Mouse (Mus musculus) liver, embryonic 13.5 days (tissue): Measurements from ENCODE around the gene Srl. TPM values are rescaled to one million over a fixed set of nuclear protein-coding genes. Genes with fewer than 3 reads are reported as not detected.
"Not testable (repeated sequence)": the region's sequence is repeated elsewhere in the genome, so short reads cannot be mapped to it uniquely, and the experiment has no call there.

Experiments used
- ATAC-seq: fragments of 200-750 bp; cut with Nextera tagmentation; 2 replicates; pipeline ENCODE4 v1.8.0; 2017; ENCODE audit warnings: low read depth, mild to moderate bottlenecking, moderate number of reproducible peaks, moderate library complexity
- DNase-seq: peaks from one replicate; pipeline ENCODE4 v3.0.0; 2022
- H3K27ac ChIP-seq: fragments of 300-500 bp; sonication (generic); 2 replicates; pipeline ENCODE4 v1.5.1; 2015; ENCODE audit warnings: moderate library complexity, mild to moderate bottlenecking, inconsistent platforms
- H3K27me3 ChIP-seq: fragments of 300-500 bp; sonication (generic); 2 replicates; pipeline ENCODE4 v1.6.1; 2015; ENCODE audit warnings: mild to moderate bottlenecking, inconsistent platforms
- H3K36me3 ChIP-seq: fragments of 300-500 bp; sonication (generic); 2 replicates; pipeline ENCODE4 v1.6.1; 2015; ENCODE audit warnings: mild to moderate bottlenecking, inconsistent platforms
- H3K4me1 ChIP-seq: fragments of 300-500 bp; sonication (generic); replicated peaks from 2 replicates; pipeline ENCODE4 v1.6.1; 2015; ENCODE audit warnings: inconsistent platforms
- H3K4me2 ChIP-seq: fragments of 300-500 bp; sonication (generic); 2 replicates; pipeline ENCODE4 v1.6.1; 2015; ENCODE audit warnings: inconsistent platforms, mild to moderate bottlenecking, moderate library complexity
- H3K4me3 ChIP-seq: fragments of 300-500 bp; sonication (generic); replicated peaks from 2 replicates; pipeline ENCODE4 v1.5.1; 2015; ENCODE audit warnings: mild to moderate bottlenecking, inconsistent platforms
- H3K9ac ChIP-seq: fragments of 300-500 bp; sonication (generic); 2 replicates; pipeline ENCODE4 v1.6.1; 2015; ENCODE audit warnings: mild to moderate bottlenecking, inconsistent platforms
- H3K9me3 ChIP-seq: fragments of 300-500 bp; sonication (generic); replicated peaks from 2 replicates; pipeline ENCODE4 v1.6.1; 2016; ENCODE audit warnings: inconsistent platforms
- WGBS: fragments of 180-500 bp; shearing (Covaris S2); methylation state at CpG from one replicate; pipeline ENCODE4 v1.1.7; 2015; ENCODE audit not compliant: insufficient replicate concordance; 5-methylcytosine and 5-hydroxymethylcytosine counted together
- polyA plus RNA-seq: library from polyadenylated mRNA; unstranded; fragments of >200 nt; fragmentation: Nextera tagmentation; extraction: Ambion mirVana; gene quantifications from 2 replicates; pipeline ENCODE4 v1.2.1, GENCODE M21; 2015

Gene Srl
- polyA plus RNA-seq, 1 experiment from 2014 or later: 3.2 TPM

DNA sequence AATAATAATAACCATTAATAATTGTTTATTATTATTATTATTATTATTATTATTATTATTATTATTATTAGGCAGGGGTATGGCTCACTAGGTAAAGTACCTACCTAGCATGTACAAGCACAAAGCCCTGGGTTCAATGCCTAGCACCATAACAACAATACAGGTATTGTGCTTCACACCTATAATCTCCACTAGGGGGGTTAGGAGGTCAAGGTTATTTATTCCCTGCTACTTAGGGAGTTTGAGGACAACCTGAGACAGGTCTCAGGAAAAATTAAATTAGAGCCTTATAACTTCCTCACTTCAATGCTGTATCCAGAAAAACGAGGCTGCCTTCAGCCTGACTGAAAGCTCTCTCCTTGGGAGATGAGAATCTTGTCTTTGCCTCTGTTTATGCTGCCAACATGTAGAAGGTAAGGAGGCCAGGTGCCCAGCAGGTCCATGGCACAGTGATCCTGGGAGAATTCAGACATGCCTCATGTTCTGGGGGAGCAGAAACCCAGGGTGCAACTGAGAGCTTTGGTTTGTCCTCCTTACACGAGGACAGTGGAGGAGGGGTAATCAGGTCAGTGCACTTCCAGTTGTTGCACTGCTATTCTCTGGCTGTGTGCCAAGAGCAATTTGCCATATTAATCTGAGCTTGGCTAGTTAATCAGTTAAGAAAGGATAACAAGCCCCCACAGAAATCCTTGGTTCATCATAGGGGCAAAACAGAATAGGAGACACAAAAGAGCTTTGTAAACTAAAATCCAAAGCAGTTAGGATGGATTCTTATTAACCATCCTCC lies 48.6 kb downstream of the Srl start:
- Histone ChIP-seq H3K27ac (no peak overlapping the region), H3K4me2 (no peak overlapping the region), H3K36me3 (no peaks in the 10 kb centered on the region)

DNA sequence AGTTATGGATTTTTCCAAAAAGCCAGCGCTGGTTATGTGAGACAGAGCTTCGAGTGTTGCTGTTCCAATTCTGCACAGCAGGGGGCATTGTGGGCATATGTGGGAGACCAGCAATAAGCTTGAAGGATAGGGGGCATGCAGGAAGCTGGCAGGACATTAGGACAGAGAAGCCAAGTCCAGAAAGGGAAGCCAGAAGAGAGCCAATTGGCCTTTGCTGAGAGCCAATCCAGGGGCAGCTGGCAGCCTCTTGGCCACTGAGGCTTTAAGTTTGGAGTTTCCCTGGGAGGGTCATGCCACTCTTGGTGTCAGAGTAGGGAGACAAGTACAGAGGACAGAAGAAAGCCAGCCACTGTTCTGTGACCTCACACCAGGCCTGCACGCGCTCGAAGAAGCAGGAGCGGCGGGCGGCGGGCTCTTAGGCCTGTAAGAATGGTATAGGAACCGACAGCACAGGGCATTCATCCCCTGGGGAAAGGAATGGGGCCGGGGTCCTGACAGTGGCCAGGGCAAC lies 52.4 kb downstream of the Srl start:
- no peak overlapping the region for H3K4me3 ChIP-seq
- peak; percentile 61; the same call in 1 of the 2 replicates for ATAC-seq
- H3K27ac ChIP-seq: no peak overlapping the region
- no peaks in the 10 kb centered on the region for H3K9me3 ChIP-seq
- no peak overlapping the region for H3K4me2 ChIP-seq
- peak; percentile 55 for DNase-seq
- 68% methylated on average over 11 of the region's 11 CpGs for WGBS
- H3K36me3 ChIP-seq: no peaks in the 10 kb centered on the region
- no peaks in the 10 kb centered on the region for H3K4me1 ChIP-seq
- no peaks in the 10 kb centered on the region for H3K27me3 ChIP-seq
- H3K9ac ChIP-seq: no peak overlapping the region

More for the DNA sequence above, 48.6 kb downstream of the Srl start:
- Histone ChIP-seq H3K9ac (no peak overlapping the region), H3K4me1 (no peaks in the 10 kb centered on the region), H3K27me3 (no peaks in the 10 kb centered on the region), H3K4me3 (no peak overlapping the region), H3K9me3 (no peaks in the 10 kb centered on the region)
- 33% methylated on average over 2 of the region's 2 CpGs for WGBS
- DNase-seq: no peak
- no peak for ATAC-seq

DNA sequence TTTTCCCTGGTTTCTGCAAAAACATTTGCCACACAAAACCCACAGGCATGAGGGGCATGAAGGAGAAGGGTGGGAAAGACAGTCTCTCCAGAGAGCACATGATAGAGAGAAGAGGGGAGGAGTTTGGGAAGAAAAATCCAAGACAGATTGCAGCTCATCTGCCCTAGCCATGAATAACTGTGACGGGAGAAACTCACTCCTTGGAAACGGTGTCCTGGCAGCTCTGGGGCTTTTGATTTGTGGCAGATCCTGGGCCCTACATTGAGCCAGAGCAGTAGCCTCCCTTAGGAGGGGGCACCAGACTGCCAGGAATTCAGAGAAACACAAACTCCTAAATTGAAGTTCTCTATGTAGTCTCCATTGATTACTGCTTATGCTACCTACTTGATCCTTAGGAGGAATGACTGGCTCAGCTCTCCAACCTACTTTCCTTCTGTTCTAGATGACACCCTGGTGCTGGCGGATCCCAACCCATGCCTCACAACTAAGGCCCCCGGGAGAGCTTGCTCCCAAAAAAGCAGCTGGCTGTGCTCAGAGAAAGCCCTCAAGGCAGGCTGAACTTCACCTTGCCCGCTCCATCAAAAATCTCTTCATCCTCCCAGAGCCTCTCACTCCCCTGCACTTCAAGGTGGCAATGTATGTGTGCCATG lies 60.9 kb downstream of the Srl start:
- H3K27ac ChIP-seq: no peak overlapping the region
- no peaks in the 10 kb centered on the region for H3K9me3 ChIP-seq
- H3K27me3 ChIP-seq: no peaks in the 10 kb centered on the region
- ATAC-seq (no peak), DNase-seq (no peak)
- peaks cover 2% of the 10 kb centered on the region; the same call in 1 of the 2 replicates for H3K4me1 ChIP-seq
- H3K36me3 ChIP-seq: no peaks in the 10 kb centered on the region
- no peak overlapping the region for H3K4me2 ChIP-seq
- WGBS: 69% methylated on average over 5 of the region's 5 CpGs
- H3K4me3 ChIP-seq: no peak overlapping the region
- H3K9ac ChIP-seq: no peak overlapping the region

DNA sequence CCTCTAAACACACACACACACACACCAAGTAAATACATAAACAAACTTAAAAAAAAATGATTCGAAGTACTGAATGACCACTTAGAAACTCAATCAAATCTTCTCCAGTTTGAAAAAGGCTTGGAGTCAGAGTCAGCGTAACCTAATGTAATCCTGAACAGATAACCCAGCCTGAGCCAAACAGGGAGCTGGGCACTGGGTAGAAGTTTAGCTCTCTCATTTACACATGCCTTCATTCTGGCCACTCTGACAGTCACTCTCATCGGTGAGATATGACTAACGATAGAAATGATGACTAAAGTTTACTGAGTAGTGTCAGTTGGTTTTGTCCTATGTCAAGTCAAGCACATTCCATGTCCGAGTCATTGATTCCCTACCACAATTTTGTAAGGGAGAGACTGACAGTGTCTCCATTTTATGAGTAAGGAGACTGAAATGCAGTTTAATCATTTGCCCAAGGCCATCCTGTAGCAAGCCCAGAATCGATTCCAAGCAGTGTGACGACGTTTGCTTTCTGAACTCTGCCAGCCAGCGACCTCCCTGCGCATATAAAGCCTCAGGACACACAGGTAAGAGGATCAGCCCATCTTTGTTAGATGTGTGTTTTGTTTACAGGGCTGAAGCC lies 63.9 kb downstream of the Srl start:
- no peak for ATAC-seq

DNA sequence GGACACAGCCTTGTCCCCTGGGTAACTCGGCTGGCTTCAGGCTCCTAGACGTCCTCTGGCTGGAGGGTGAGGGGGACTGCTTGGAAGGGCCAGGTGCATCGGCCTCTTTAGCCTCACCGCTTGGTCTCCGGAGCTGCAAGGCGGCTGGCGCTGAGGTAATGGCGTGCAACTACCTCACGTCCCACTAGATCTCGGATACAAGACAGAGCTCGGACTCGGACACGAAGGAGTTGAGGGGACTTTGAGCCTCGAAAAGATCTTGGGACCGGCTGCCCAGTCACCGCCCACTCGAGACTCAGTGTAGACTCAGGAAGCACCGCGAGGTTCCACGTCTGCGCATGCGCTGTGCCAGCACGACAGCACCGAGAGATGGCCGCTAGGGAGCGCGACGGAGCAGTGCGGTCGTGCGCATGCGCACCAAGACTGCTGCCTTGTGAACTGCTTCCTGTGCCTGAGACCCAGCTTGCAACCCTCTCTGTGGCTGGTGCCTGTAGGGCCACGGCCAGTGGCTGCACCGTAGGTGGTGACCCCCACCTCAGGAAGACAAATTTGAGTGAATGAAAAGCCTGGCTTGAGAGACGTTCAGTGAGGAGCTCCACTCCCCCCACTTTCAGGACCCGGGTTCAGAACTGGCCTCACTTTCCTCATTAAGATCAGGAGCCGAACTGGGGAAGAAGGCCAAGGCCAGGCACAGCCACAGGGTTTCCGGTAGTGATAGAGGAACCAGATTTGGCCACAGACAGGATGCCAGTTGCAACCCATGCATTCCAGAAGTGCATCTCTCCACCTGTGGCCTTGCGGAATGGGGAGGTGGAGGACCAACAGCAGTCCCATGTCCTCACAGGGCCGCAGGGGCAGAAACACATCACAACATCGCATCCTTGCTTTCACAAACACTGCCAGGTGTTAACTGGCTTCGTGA lies 66.5 kb downstream of the Srl start:
- peak; percentile 88 for DNase-seq

More for the DNA sequence above, 63.9 kb downstream of the Srl start:
- H3K27me3 ChIP-seq: no peaks in the 10 kb centered on the region
- H3K9ac ChIP-seq: no peak overlapping the region
- no peaks in the 10 kb centered on the region for H3K36me3 ChIP-seq
- H3K4me2 ChIP-seq: no peak overlapping the region
- no peaks in the 10 kb centered on the region for H3K9me3 ChIP-seq
- H3K4me1 ChIP-seq: peaks cover 15% of the 10 kb centered on the region
- WGBS: 68% methylated on average over 10 of the region's 10 CpGs
- H3K4me3 ChIP-seq: no peak overlapping the region
- no peak for DNase-seq
- no peak overlapping the region for H3K27ac ChIP-seq

DNA sequence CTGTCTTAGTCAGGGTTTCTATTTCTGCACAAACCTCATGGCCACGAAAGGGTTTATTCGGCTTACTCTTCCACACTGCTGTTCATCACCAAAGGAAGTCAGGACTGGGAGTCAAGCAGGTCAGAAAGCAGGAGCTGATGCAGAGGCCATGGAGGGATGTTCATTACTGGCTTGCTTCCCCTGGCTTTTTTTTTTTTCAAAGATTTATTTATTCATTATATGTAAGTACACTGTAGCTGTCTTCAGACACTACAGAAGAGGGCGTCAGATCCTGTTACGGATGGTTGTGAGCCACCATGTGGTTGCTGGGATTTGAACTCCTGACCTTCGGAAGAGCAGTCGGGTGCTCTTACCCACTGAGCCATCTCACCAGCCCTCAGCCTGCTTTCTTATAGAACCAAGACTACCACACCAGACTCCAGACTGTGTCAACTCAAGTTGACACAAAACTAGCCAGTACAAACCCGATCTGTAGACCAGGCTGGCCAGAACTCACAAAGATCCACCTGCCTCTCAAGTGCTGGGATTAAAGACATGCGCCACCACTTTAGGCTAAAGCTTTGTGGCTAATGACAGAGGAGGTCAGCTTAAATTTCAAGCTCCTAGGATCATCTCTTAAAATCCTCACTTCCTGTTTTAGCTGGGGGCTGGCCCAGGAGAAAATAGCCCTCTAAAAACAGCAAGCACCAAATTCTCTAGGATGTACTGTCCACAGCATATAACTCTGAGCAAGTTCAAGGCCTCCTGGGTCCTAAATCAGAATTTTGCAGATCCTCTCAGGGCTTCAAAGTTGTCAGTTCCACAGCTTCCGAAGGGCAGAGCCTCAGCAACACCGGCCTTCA lies 67.4 kb downstream of the Srl start:
- H3K9me3 ChIP-seq, DNase-seq, H3K27me3 ChIP-seq, H3K36me3 ChIP-seq, ATAC-seq: not testable (repeated sequence)
- Histone ChIP-seq H3K4me2 (peak overlapping the region; percentile 86), H3K4me3 (peak overlapping the region; percentile 65), H3K27ac (peak overlapping the region; percentile 68), H3K9ac (peak overlapping the region; percentile 79), H3K4me1 (peaks cover 23% of the 10 kb centered on the region)
- 57% methylated on average over 10 of the region's 10 CpGs for WGBS

More for the DNA sequence above, 66.5 kb downstream of the Srl start:
- H3K4me3 ChIP-seq: peak overlapping the region; percentile 65
- peaks cover 15% of the 10 kb centered on the region for H3K4me1 ChIP-seq
- H3K4me2 ChIP-seq: peak overlapping the region; percentile 86
- peak overlapping the region; percentile 79 for H3K9ac ChIP-seq
- no peaks in the 10 kb centered on the region for H3K27me3 ChIP-seq
- ATAC-seq: peak; percentile 92
- peak overlapping the region; percentile 68 for H3K27ac ChIP-seq
- 10% methylated on average over 42 of the region's 42 CpGs for WGBS
- H3K36me3 ChIP-seq: no peaks in the 10 kb centered on the region
- H3K9me3 ChIP-seq: no peaks in the 10 kb centered on the region

DNA sequence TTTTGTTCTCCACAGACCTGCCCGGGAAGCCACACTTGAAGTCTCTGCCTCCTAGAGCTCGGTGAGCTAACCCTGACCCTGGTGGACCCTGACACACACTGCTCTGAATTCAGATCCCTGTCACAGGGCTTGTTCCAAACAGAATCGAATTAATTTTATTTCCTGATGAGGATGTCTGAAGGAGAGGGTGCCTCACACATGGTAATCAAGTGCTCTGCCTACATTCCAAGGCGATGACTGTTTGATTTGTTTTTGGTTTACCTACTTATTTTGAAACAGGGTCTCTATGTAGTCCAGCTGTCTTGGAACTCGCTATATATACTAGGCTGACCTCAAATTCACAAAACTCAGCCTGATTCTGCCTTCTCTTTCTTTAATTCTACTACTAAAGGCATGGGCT lies 68.4 kb downstream of the Srl start:
- Histone ChIP-seq H3K4me3 (no peak overlapping the region), H3K9ac (no peak overlapping the region), H3K4me1 (peaks cover 24% of the 10 kb centered on the region), H3K27me3 (no peaks in the 10 kb centered on the region), H3K36me3 (no peaks in the 10 kb centered on the region), H3K9me3 (no peaks in the 10 kb centered on the region), H3K27ac (no peak overlapping the region), H3K4me2 (no peak overlapping the region)
- ATAC-seq: no peak
- DNase-seq: no peak
- WGBS: 71% methylated on average over 5 of the region's 5 CpGs

DNA sequence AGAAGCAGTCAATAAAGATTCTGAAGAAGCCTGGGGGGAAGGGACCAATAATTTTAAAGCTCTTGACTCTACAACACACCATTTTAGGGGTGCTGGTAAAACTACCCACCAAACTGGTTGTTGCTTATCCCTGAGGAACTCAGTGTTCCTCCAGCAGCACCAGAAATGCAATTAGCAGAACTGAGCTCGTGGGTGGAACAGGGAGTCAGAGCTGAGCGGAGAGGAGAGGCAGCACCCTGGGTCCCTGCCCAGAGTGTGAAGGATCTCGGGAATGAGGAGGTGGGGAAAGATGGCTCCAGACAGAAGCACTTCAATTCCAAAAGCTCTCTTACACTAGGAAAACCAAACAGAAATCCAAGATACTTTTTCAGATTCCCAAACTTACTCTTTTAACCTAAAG lies 68.9 kb downstream of the Srl start:
- WGBS: 53% methylated on average over 3 of the region's 3 CpGs
- DNase-seq (no peak), ATAC-seq (no peak)
- H3K27me3 ChIP-seq: no peaks in the 10 kb centered on the region
- H3K4me3 ChIP-seq: no peak overlapping the region
- H3K9ac ChIP-seq: no peak overlapping the region
- peaks cover 24% of the 10 kb centered on the region for H3K4me1 ChIP-seq
- no peaks in the 10 kb centered on the region for H3K9me3 ChIP-seq
- H3K4me2 ChIP-seq: no peak overlapping the region
- H3K27ac ChIP-seq: no peak overlapping the region
- H3K36me3 ChIP-seq: no peaks in the 10 kb centered on the region

DNA sequence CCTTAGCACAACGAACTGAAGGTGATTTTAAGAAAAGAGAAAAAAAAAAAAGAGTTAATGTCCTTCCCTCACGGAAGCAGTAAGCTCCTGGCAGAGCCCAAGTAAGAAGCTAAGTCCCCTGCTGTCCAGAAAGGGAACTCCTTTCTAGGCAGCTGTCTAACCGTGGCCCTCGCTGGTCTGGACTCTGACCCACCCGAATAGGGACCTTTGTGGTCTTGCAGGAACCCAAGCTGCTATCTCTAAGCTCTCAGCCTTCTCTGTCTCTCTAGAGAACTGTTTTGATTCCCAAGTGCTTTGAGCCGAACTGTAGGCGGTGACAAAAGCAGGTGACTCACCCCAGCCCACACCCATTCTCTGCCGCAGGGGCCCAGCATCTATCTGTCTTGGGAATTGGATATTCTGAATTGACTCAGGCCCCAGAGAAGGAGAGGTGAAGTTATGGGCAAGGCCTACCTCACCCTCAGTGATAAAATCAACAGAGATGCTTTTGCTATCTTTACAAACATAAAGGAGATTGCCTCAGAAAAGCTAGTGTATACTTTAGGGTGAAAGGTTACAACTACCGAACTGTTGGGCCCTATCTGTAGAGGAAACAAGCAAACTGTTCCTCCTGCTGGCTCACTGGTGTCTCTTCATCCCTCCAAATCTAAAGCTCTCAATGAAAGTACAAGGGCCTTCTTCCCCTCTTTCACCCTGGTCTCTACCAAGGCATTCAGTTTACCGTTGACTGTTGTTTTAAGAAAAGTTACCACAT lies 71.8 kb downstream of the Srl start:
- Histone ChIP-seq H3K9me3 (no peaks in the 10 kb centered on the region), H3K27me3 (no peaks in the 10 kb centered on the region), H3K27ac (no peak overlapping the region), H3K9ac (no peak overlapping the region), H3K4me2 (no peak overlapping the region), H3K36me3 (no peaks in the 10 kb centered on the region), H3K4me1 (peaks cover 19% of the 10 kb centered on the region), H3K4me3 (no peak overlapping the region)
- ATAC-seq (no peak), DNase-seq (no peak)
- WGBS: 27% methylated on average over 10 of the region's 10 CpGs
